Mouse (Mus musculus): ENCODE measurements around the gene Lrmp. TPM values are rescaled to one million over a fixed set of nuclear protein-coding genes. Genes with fewer than 3 reads are reported as not detected.

Gene Lrmp
- polyA plus RNA-seq, 1 experiment = not detected

DNA sequence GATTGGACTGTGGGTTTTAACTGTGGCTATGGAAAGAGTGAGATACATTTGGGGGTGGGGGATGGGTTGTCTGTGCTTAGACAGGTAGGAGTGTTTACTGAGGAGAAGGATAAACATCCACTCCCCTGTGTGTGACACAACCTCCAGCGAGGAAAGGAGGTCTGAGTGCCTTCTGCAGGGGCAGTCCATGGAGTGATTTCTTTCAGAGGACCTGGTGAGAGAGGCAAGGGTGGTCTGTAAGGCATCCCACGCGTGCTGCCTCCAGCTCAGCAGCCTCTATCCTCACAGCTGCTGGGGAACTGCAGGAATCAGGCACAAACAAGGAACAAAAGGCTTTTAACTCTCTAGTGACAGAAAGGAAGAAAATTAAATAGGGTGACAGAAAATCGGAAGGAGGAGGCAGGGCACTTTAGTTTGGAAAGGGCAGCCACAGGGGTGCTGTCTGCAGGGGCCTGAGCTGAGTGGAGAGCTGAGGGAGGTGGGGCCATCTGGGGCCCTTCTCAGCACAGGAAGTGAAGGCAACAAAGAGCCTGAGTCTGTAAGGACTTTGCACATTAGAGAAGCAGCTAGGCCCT lies 732 bp downstream of the Lrmp start:
- no peaks in the 10 kb centered on the region for H3K79me3 ChIP-seq (ENCODE audit: low read depth)
- no peak overlapping the region for H3ac ChIP-seq (ENCODE audit: control insufficient read depth, insufficient read length, low read depth)
- H3K4me3 ChIP-seq (ENCODE audit: insufficient read depth, poor library complexity, severe bottlenecking) = no peak overlapping the region
- no peaks in the 10 kb centered on the region for H3K79me2 ChIP-seq (ENCODE audit: control insufficient read depth, insufficient read depth)
- no peak for TF ChIP-seq MYOG (IDR thresholded peaks at IDR 0.05; ENCODE audit: control insufficient read depth, extremely low read depth, insufficient read length)
- TF ChIP-seq CTCF (IDR thresholded peaks at IDR 0.05; ENCODE audit: control insufficient read depth, insufficient read depth, insufficient read length) = no peak
- no peak for TF ChIP-seq MAX (IDR thresholded peaks at IDR 0.05)
- no peak for TF ChIP-seq USF1 (IDR thresholded peaks at IDR 0.05; ENCODE audit: low read depth)
- no peak for TF ChIP-seq FOSL1 (IDR thresholded peaks at IDR 0.05; ENCODE audit: insufficient read depth, low read length, poor library complexity, severe bottlenecking)
- no peak for TF ChIP-seq MYOD1 (IDR thresholded peaks at IDR 0.05; ENCODE audit: control insufficient read depth, insufficient read length, low read depth)
- no peak for TF ChIP-seq CEBPB (IDR thresholded peaks at IDR 0.05; ENCODE audit: low read depth)
- H3K27me3 ChIP-seq (ENCODE audit: control insufficient read depth, insufficient read depth, insufficient read length) = no peaks in the 10 kb centered on the region
- no peaks in the 10 kb centered on the region for H3K36me3 ChIP-seq (ENCODE audit: control insufficient read depth, insufficient read depth)

- Histone ChIP-seq H3K79me3 (ENCODE audit: low read depth) (no peaks in the 10 kb centered on the region), H3ac (ENCODE audit: control insufficient read depth, insufficient read length, low read depth) (no peak overlapping the region), H3K27me3 (ENCODE audit: control insufficient read depth, insufficient read depth, insufficient read length) (no peaks in the 10 kb centered on the region), H3K36me3 (ENCODE audit: control insufficient read depth, insufficient read depth) (no peaks in the 10 kb centered on the region), H3K79me2 (ENCODE audit: control insufficient read depth, insufficient read depth) (no peaks in the 10 kb centered on the region), H3K4me3 (ENCODE audit: insufficient read depth, poor library complexity, severe bottlenecking) (no peak overlapping the region)
- no peak for TF ChIP-seq MAX (IDR thresholded peaks at IDR 0.05)
- no peak for TF ChIP-seq MYOG (IDR thresholded peaks at IDR 0.05; ENCODE audit: control insufficient read depth, extremely low read depth, insufficient read length)
- TF ChIP-seq USF1 (IDR thresholded peaks at IDR 0.05; ENCODE audit: low read depth) = no peak
Observed at GRCm38 (mm10) chr6:145120086-145120485, 4.6 kb downstream of the Lrmp start.

GRCm38 (mm10) chr6:145120787-145121589 lies 5.5 kb downstream of the Lrmp start:
- no peaks in the 10 kb centered on the region for H3K79me2 ChIP-seq (ENCODE audit: control insufficient read depth, insufficient read depth)
- no peak for TF ChIP-seq USF1 (IDR thresholded peaks at IDR 0.05; ENCODE audit: low read depth)
- no peak for TF ChIP-seq MAX (IDR thresholded peaks at IDR 0.05)
- TF ChIP-seq CEBPB (IDR thresholded peaks at IDR 0.05; ENCODE audit: low read depth) = no peak
- TF ChIP-seq MYOG (IDR thresholded peaks at IDR 0.05; ENCODE audit: control insufficient read depth, extremely low read depth, insufficient read length) = no peak
- TF ChIP-seq MYOD1 (IDR thresholded peaks at IDR 0.05; ENCODE audit: control insufficient read depth, insufficient read length, low read depth) = no peak
- no peak for TF ChIP-seq FOSL1 (IDR thresholded peaks at IDR 0.05; ENCODE audit: insufficient read depth, low read length, poor library complexity, severe bottlenecking)
- TF ChIP-seq CTCF (IDR thresholded peaks at IDR 0.05; ENCODE audit: control insufficient read depth, insufficient read depth, insufficient read length) = no peak

GRCm38 (mm10) chr6:145121590-145122420 lies 6.4 kb downstream of the Lrmp start:
- Histone ChIP-seq H3K79me3 (ENCODE audit: low read depth) (no peaks in the 10 kb centered on the region), H3K36me3 (ENCODE audit: control insufficient read depth, insufficient read depth) (no peaks in the 10 kb centered on the region), H3K4me3 (ENCODE audit: insufficient read depth, poor library complexity, severe bottlenecking) (no peak overlapping the region), H3K79me2 (ENCODE audit: control insufficient read depth, insufficient read depth) (no peaks in the 10 kb centered on the region), H3K27me3 (ENCODE audit: control insufficient read depth, insufficient read depth, insufficient read length) (no peaks in the 10 kb centered on the region), H3ac (ENCODE audit: control insufficient read depth, insufficient read length, low read depth) (no peak overlapping the region)
- TF ChIP-seq MYOD1 (IDR thresholded peaks at IDR 0.05; ENCODE audit: control insufficient read depth, insufficient read length, low read depth) (no peak), CTCF (IDR thresholded peaks at IDR 0.05; ENCODE audit: control insufficient read depth, insufficient read depth, insufficient read length) (no peak), FOSL1 (IDR thresholded peaks at IDR 0.05; ENCODE audit: insufficient read depth, low read length, poor library complexity, severe bottlenecking) (no peak), USF1 (IDR thresholded peaks at IDR 0.05; ENCODE audit: low read depth) (no peak), MAX (IDR thresholded peaks at IDR 0.05) (no peak), CEBPB (IDR thresholded peaks at IDR 0.05; ENCODE audit: low read depth) (no peak), MYOG (IDR thresholded peaks at IDR 0.05; ENCODE audit: control insufficient read depth, extremely low read depth, insufficient read length) (no peak)

More at GRCm38 (mm10) chr6:145120787-145121589, 5.5 kb downstream of the Lrmp start:
- no peaks in the 10 kb centered on the region for H3K79me3 ChIP-seq (ENCODE audit: low read depth)
- no peaks in the 10 kb centered on the region for H3K36me3 ChIP-seq (ENCODE audit: control insufficient read depth, insufficient read depth)
- no peaks in the 10 kb centered on the region for H3K27me3 ChIP-seq (ENCODE audit: control insufficient read depth, insufficient read depth, insufficient read length)
- no peak overlapping the region for H3ac ChIP-seq (ENCODE audit: control insufficient read depth, insufficient read length, low read depth)
- H3K4me3 ChIP-seq (ENCODE audit: insufficient read depth, poor library complexity, severe bottlenecking) = no peak overlapping the region

DNA sequence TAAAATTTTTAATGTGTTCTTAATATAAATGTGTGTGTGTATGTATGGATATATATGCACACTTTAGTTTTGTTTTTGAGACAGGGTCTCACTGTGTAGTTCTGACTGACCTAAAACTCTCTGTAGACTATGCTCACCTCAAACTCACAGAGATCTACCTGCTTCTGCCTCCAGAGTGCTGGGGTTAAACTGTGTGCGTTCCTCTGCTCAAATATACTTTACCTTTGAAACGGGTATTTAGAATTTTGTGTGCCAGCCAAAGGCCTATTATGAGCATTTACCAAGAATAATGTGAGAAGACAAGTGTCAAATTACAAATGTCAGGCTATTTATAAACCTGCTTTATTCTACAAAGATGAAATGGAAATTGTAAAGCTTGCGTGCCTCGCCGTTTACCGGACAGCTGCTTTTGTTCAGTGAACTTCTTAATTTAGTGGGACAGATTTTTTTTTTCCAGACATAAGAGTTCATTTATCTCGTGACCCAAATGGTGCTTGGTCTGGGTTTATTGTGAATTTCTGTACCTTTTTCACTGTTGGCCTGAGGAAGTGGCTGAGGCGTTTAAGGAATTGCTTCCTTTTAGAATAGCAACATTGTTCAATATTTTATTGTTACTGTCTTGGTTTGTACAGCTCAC lies 7.1 kb downstream of the Lrmp start:
- Histone ChIP-seq H3K27me3 (ENCODE audit: control insufficient read depth, insufficient read depth, insufficient read length) (no peaks in the 10 kb centered on the region), H3K79me2 (ENCODE audit: control insufficient read depth, insufficient read depth) (no peaks in the 10 kb centered on the region), H3K36me3 (ENCODE audit: control insufficient read depth, insufficient read depth) (no peaks in the 10 kb centered on the region), H3ac (ENCODE audit: control insufficient read depth, insufficient read length, low read depth) (no peak overlapping the region), H3K79me3 (ENCODE audit: low read depth) (no peaks in the 10 kb centered on the region), H3K4me3 (ENCODE audit: insufficient read depth, poor library complexity, severe bottlenecking) (no peak overlapping the region)
- TF ChIP-seq MYOG (IDR thresholded peaks at IDR 0.05; ENCODE audit: control insufficient read depth, extremely low read depth, insufficient read length) (no peak), MAX (IDR thresholded peaks at IDR 0.05) (no peak), FOSL1 (IDR thresholded peaks at IDR 0.05; ENCODE audit: insufficient read depth, low read length, poor library complexity, severe bottlenecking) (no peak), CEBPB (IDR thresholded peaks at IDR 0.05; ENCODE audit: low read depth) (no peak), USF1 (IDR thresholded peaks at IDR 0.05; ENCODE audit: low read depth) (no peak), CTCF (IDR thresholded peaks at IDR 0.05; ENCODE audit: control insufficient read depth, insufficient read depth, insufficient read length) (no peak), MYOD1 (IDR thresholded peaks at IDR 0.05; ENCODE audit: control insufficient read depth, insufficient read length, low read depth) (no peak)
